Mouse (Mus musculus): Measurements from ENCODE around the gene Hps1. TPM values are rescaled to one million over a fixed set of nuclear protein-coding genes. Genes with fewer than 3 reads are reported as not detected.
"Not testable (repeated sequence)": the region's sequence is repeated elsewhere in the genome, so short reads cannot be mapped to it uniquely, and the experiment has no call there.

The Hps1 gene
- total RNA-seq (2022) = 10 to 100 TPM in 3 of 4 experiments, 1 to 10 TPM in 1; 7.9 to 16.7 (median 11.3) TPM

- peak; percentile 88 to 91 for DNase-seq (ENCODE audit: low spot score in 2 of 2)
These were observed at the start of gene Hps1 for GRCm38 (mm10) chr19:42779531-42780155. Hps1 (minus strand) TSS chr19:42779978.

DNA sequence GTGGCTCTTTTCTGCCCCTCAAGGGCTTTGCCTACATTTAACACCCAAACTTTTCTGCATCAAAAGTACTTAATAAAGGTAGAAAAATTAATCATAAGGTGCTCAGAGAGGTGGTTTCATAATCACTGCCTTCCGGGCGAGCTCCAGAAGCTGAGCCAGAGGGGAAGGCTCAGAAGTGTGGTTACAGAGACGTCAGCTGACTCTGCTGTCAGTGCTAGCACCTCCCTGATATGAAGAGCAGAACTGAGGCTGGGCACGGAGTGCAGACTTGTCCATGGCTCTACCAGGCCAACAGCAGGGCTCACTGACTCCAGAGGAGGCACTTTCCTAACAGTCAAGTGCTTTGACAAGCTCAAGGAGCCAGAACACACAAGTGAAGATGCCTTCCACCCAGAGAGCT, 49.4 kb upstream of the Hps1 start:
- DNase-seq (ENCODE audit: low spot score in 2 of 2) = no peak

- no peak for DNase-seq (ENCODE audit: low spot score in 2 of 2)
These were observed 48.1 kb upstream of the Hps1 start for GRCm38 (mm10) chr19:42827843-42828242.

DNA sequence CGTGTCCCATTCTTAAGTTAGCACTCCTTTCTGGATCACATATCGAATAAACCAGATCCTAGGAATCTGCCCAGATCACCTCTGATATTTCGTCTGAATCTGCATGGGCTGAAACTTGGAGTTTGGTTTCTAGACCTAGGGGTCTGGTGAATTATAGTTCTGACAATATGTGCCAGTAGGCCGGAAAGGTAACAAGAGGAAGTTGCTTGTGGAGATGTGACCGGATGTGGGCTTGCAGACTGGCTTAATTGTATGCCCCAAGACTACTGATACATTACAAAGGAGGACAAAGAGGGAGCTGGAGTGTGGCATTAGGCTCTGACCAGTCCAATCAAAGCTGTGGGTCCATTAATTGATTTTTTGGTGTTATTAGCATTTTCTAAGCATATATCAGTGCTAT, 40.3 kb upstream of the Hps1 start:
- no peak for DNase-seq (ENCODE audit: low spot score in 2 of 2)

DNA sequence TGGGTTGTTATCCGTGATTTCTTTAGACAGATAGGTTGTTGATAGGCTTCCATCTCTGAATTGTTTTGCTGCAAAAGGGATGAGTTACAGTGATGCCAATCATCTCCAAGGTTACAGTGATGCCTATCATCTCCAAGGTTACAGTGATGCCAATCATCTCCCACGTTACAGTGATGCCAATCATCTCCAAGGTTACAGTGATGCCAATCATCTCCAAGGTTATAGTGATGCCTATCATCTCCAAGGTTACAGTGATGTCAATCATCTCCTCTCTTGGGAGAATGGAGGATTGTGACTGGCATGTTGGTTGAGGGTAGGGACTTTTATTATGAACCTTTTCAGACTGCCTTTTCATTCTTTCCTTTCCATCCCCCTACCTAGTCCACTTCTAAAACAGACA, 38.0 kb upstream of the Hps1 start:
- DNase-seq (ENCODE audit: low spot score in 2 of 2) = no peak

DNA sequence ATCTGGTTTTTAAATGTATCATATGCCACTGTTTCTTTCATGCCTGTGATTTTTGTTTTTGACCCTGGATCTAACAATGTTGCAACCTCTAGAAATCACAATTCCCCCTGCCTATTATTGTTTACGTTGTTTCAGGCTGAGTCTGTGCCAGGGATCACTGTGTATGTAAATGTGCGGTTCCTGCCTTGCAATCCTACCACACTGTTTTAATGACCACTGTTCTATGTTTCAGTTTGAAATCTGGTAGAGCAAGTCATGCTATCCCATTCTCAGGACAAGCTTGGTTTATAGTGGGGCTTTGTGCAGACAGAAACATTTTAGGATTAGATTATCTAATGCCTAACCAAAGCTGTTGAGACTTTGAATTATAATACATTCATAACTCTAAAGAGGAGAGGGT, 36.5 kb upstream of the Hps1 start:
- no peak for DNase-seq (ENCODE audit: low spot score in 2 of 2)

DNA sequence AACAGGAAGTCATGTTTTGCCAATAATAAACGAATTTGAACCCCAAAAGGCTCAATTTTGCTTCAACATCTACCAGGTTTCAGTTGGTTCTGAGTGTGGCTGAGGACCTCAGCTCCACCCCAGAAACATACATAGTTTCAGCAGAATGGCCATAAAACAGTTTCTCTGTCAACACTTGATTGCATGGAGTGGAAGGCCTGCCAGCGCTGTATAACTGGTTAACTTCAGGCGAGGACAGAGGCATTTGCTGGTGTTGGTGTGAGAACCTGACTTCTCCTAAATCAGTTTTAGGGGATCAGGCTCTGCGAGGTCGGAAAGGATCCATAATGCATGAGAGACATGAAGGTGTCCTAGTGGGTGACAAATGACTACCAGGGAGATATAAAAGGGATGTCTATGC, 30.4 kb upstream of the Hps1 start:
- no peak for DNase-seq (ENCODE audit: low spot score in 2 of 2)

DNA sequence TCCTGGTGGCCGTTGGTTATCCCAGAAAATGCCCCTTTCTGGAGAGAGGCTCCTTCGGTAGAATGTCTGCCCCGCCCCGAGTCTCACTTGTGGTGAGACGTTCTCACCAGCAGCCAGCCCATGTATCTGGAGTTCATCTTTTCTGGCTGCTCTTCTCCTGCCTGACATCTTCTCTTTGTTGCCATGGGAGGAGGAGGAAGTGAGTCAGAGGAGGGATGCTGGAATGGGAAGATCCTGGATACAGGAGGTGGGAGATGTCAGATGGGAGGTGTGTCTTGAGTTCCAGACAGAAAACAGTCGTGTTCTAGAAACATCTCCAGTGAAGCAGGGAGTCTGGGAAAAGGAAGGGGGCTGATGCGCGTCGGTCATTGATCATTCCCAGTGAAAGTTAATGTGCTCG, 29.7 kb upstream of the Hps1 start:
- DNase-seq (ENCODE audit: low spot score in 2 of 2) = no peak

- DNase-seq (ENCODE audit: low spot score in 2 of 2) = no peak
These were observed 18.1 kb upstream of the Hps1 start for GRCm38 (mm10) chr19:42797866-42798265.

DNA sequence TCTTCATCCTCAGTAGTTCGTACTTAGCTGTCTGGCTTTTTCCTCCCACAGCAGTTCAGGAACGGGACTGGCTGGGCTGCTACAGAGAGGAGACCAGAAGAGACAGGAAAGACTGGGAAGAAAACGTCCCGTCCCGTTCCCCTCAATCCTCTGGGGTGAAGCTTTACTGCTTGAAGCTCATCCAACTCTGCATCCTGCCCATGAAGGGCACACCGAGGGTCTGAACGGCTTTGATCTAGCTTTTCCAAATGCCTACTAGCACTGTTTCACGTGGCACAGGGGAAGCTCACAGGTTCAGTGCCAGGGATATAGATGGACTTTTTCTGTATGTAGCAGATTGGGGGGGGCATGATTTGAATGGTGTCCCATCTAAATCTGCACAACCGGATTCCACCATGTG, 16.0 kb upstream of the Hps1 start:
- no peak for DNase-seq (ENCODE audit: low spot score in 2 of 2)

GRCm38 (mm10) chr19:42794914-42795613, 15.3 kb upstream of the Hps1 start:
- peak; percentile 62 to 92 for DNase-seq (ENCODE audit: low spot score in 2 of 2)

- no peak for DNase-seq (ENCODE audit: low spot score in 2 of 2)
These were observed 8.5 kb upstream of the Hps1 start for GRCm38 (mm10) chr19:42788311-42788710.

DNA sequence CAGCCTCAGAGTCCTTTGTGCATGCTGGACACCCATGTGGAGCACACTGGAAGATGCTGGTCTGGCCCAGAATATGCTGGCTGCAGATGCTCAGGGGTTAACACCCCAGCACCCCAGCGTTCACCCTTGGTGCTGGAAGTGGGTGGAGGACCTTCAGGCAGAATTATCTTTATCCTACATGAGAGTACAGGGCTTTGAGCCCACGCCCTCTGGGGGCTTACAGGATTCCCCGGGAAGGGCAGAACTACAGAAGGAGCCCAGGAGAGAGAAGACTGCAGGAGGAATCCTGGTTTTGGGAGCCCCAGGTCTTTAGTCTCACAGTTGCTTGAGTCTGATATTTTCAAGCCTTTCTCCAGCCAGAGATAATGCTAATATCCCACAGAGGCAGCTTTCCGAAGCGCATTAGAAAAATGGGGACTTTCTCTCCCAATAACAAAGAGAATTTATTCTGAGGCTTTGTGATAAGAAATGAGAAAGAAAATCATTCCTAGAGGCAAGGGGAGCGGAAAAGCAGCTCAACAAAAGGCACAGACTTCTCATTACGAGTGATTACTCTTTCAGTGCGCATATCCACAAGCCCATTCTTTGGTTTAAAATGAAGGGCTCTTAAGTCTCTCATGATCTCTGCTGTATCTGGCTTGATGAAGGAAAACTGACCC, 5.9 kb upstream of the Hps1 start:
- no peak for DNase-seq (ENCODE audit: low spot score in 2 of 2)

- no peak for DNase-seq (ENCODE audit: low spot score in 2 of 2)
These were observed 5.4 kb upstream of the Hps1 start for GRCm38 (mm10) chr19:42785129-42785528.

DNA sequence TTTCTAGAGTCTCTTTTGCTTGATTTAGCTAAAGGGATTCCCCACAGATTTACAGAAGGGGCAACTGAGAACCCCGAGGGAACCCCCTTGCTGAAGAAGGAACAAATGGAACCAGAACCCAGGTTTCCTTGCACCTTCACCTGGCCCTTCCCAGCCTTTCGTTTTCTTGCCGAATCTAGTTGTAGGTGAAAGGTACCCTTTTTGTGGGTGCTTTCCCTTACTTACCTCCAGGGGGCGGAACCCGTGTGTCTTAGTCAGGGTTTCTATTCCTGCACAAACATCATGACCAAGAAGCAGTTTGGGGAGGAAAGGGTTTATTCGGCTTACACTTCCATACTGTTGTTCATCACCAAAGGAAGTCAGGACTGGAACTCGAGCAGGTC, 369 bp upstream of the Hps1 start:
- not testable (repeated sequence) for DNase-seq (ENCODE audit: low spot score in 2 of 2)

GRCm38 (mm10) chr19:42777801-42778200, 2.0 kb downstream of the Hps1 start:
- no peak for DNase-seq (ENCODE audit: low spot score in 2 of 2)

- DNase-seq (ENCODE audit: low spot score in 2 of 2) = no peak
These were observed 3.0 kb downstream of the Hps1 start for GRCm38 (mm10) chr19:42776813-42777212.

GRCm38 (mm10) chr19:42770141-42770872, 9.5 kb downstream of the Hps1 start:
- DNase-seq (ENCODE audit: low spot score in 2 of 2) = no peak

- DNase-seq (ENCODE audit: low spot score in 2 of 2) = no peak
These were observed 10.1 kb downstream of the Hps1 start for GRCm38 (mm10) chr19:42769648-42770047.

- DNase-seq (ENCODE audit: low spot score in 2 of 2) = no peak
These were observed 12.4 kb downstream of the Hps1 start for GRCm38 (mm10) chr19:42767361-42767760.

DNA sequence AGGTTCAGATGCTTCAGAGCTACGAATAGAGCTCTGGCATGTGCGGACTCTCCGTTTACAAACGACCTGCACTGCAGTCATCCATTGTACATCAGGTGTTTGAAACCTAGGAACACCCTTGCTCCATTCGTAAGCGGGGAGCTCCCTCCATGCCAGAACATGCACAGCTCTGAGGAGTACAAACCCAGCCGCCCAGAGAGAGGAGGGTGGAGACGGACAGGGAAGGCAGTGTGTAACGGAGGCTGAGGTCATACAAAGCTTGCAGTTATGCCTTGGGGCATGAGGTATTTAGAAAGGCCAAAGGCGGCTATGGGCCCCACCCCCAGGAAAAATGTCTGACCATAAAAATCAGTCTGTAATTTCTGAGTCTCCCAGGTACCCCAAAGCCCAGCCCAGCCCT, 15.4 kb downstream of the Hps1 start:
- no peak for DNase-seq (ENCODE audit: low spot score in 2 of 2)

DNA sequence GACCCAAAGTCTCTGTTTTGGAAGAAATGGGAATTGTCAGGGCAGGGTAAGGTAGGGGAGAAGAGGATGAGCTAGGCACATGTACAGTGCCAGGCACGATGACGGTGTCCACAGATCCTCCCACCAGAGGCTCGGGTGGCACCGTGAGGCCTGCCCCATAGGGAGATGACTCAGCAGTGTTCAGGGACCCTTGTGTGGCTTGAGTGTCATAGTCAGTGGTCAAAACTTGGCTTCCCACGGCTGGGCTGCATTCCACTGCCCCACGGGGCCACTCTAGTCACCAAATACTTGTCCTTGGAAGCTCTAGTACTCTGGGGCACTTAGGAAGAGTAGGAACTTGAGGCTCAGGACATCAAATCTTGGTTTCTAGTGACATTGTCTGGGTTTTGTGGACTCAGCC, 23.1 kb downstream of the Hps1 start:
- DNase-seq (ENCODE audit: low spot score in 2 of 2) = no peak
